Mouse (Mus musculus) heart, adult 11 months (tissue): ENCODE data around the gene Olfr1254.

Experiments used
- DNase-seq: peaks from one replicate; pipeline ENCODE4 v3.0.0; 2022

Olfr1254 gene

GRCm38 (mm10) chr2:89793519-89793918, at the start of gene Olfr1254:
Olfr1254 (minus strand) TSS chr2:89793619.
- no peak for DNase-seq

- DNase-seq: no peak
Observed at GRCm38 (mm10) chr2:89841455-89841854, 48.0 kb upstream of the Olfr1254 start, which contains the start of gene Olfr1256. Olfr1256 (minus strand) TSS chr2:89841555.

- DNase-seq: no peak
Observed at GRCm38 (mm10) chr2:89820216-89820615, 26.8 kb upstream of the Olfr1254 start.

- DNase-seq: no peak
Observed at GRCm38 (mm10) chr2:89811751-89812150, 18.3 kb upstream of the Olfr1254 start, which contains the start of gene Olfr1255. Olfr1255 (plus strand) TSS chr2:89812051.

GRCm38 (mm10) chr2:89810751-89811150, 17.3 kb upstream of the Olfr1254 start:
- DNase-seq: no peak

- no peak for DNase-seq
Observed at GRCm38 (mm10) chr2:89799583-89799982, 6.2 kb upstream of the Olfr1254 start.

- no peak for DNase-seq
Observed at GRCm38 (mm10) chr2:89756990-89757389, 36.4 kb downstream of the Olfr1254 start, which contains the start of gene Olfr1253. Olfr1253 (minus strand) TSS chr2:89757090.
